Mouse (Mus musculus) C2C12 (cell line): Measurements from ENCODE around the gene Ehhadh.

ENCODE experiments used
- CEBPB ChIP-seq: IDR thresholded peaks from one replicate; pipeline ENCODE4 v1.6.1; 2011; ENCODE audit warnings: low read depth, mild to moderate bottlenecking, control low read depth, moderate library complexity
- CTCF ChIP-seq: IDR thresholded peaks from one replicate; pipeline ENCODE4 v1.5.1; 2011; ENCODE audit not compliant: control insufficient read depth, insufficient read depth, insufficient read length
- FOSL1 ChIP-seq: IDR thresholded peaks from one replicate; pipeline ENCODE4 v1.8.0; 2011; ENCODE audit warnings: mild to moderate bottlenecking, low read length; ENCODE audit not compliant: poor library complexity, insufficient read depth, severe bottlenecking
- MAX ChIP-seq: IDR thresholded peaks from one replicate; pipeline ENCODE4 v1.6.1; 2011; ENCODE audit warnings: mild to moderate bottlenecking, control low read depth
- MYOD1 ChIP-seq: IDR thresholded peaks from one replicate; pipeline ENCODE4 v1.6.1; 2011; ENCODE audit warnings: low read depth; ENCODE audit not compliant: control insufficient read depth, insufficient read length
- MYOG ChIP-seq: IDR thresholded peaks from one replicate; pipeline ENCODE4 v1.6.1; 2011; ENCODE audit not compliant: control insufficient read depth, insufficient read length; ENCODE audit errors: extremely low read depth
- USF1 ChIP-seq: IDR thresholded peaks from one replicate; pipeline ENCODE4 v1.6.1; 2011; ENCODE audit warnings: low read depth, mild to moderate bottlenecking, control low read depth, moderate library complexity

DNA sequence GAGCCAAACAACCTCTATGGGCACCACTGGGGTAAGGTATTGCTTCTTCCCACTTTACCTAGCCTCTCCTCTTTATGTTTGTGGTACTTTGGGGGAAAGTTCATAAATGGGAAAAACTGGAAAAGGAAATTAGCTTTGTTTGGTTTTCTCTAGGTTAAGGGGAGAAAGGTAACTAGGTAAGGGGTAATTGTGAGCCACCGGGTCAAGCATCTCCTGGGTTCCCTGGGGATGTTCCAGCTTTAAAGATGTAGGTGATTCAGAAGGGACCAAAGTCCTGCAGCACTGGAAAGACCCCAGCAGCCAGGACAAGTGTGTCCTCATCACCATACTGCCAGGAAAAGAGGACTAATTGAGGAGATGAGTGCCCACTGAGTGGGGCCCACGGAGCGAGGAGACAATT lies 5.7 kb downstream of the Ehhadh start:
- no peak for TF ChIP-seq CTCF
- no peak for TF ChIP-seq USF1
- no peak for TF ChIP-seq MAX
- no peak for TF ChIP-seq CEBPB
- TF ChIP-seq FOSL1, result no peak
- no peak for TF ChIP-seq MYOD1
- TF ChIP-seq MYOG, result no peak
